Comparison of ENCODE assay signal across 8 mouse cellular contexts in the genomic region with DNA sequence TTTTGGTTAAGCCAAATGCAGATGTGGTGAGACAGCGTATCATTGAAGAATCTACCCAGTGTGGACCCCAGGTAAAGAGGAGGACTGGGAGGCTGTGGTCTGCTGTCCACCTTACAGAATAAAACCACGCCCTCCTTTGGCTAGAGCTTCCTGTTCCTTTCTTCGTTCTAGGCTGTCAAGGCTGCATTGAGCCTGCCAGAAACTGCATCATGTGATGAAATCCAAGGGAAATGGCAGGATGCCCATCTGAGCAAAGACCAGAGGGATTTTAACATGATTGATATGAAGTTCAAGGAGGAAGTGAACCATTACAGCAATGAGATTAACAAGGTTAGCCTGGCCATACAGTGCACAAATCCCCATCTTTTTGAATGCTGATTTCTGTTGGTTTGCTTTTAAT. TPM values are rescaled to one million over a fixed set of nuclear protein-coding genes. Genes with fewer than 3 reads are reported as not detected.
DNase-seq lines count a peak whose midpoint lies in the region; ATAC-seq and TF ChIP-seq lines count a peak whose summit lies in the region.
"Had no signal": no experiment of that assay in that cellular context is flagged by ENCODE, and none has a peak within 500 bp of the region (broad histone marks: within the 10 kb centered on the region; RNA-seq: fewer than 3 reads in every experiment).

No protein-coding gene starts in this region.

- no peak overlapping the region for H3K4me2 ChIP-seq in liver, embryonic 12.5 days
- H3K4me2 ChIP-seq in forebrain, embryonic 15.5 days (replicated peaks) = no peak overlapping the region

- intact Hi-C loops in heart, postnatal 14 days (cut with DNase I) = no loop called here

- peak; percentile 98 for DNase-seq in liver, adult 2 months (ENCODE audit: extremely low read depth, low read depth, low spot score)
- DNase-seq in adrenal gland, postnatal 14 days = peak; percentile 95
- DNase-seq in heart, postnatal 14 days = peak; percentile 46 to 63
- DNase-seq in right cerebral cortex, adult 18-20 months = no peak

- no peaks in the 10 kb centered on the region for H3K9me3 ChIP-seq in liver, embryonic 12.5 days (replicated peaks)
- H3K9me3 ChIP-seq in forebrain, embryonic 15.5 days = no peaks in the 10 kb centered on the region

- TF ChIP-seq POLR2A in liver, adult 2 months (IDR thresholded peaks at IDR 0.05; ENCODE audit: extremely low read depth, insufficient read depth, low read length) = no peak

- no peak for ATAC-seq in liver, embryonic 12.5 days
- peak; percentile 71 for ATAC-seq in megakaryocyte, adult 5-6 weeks (ENCODE audit: poor library complexity, severe bottlenecking)
- no peak for ATAC-seq in forebrain, embryonic 15.5 days (replicated peaks)

- H3K9ac ChIP-seq in liver, adult 2 months (ENCODE audit: low read depth, low read length) = no peak overlapping the region
- no peak overlapping the region for H3K9ac ChIP-seq in liver, embryonic 12.5 days
- no peak overlapping the region for H3K9ac ChIP-seq in forebrain, embryonic 15.5 days (replicated peaks)

- H3K36me3 ChIP-seq in liver, adult 2 months (ENCODE audit: control insufficient read depth, insufficient read depth, low read length) = peaks cover 25% of the 10 kb centered on the region
- H3K36me3 ChIP-seq in liver, embryonic 12.5 days = peaks cover 93% of the 10 kb centered on the region
- peaks cover 17% of the 10 kb centered on the region for H3K36me3 ChIP-seq in forebrain, embryonic 15.5 days

- H3K79me2 ChIP-seq in liver, adult 2 months (ENCODE audit: control insufficient read depth, insufficient read depth, low read length) = no peaks in the 10 kb centered on the region

- H3K27me3 ChIP-seq in liver, adult 2 months (ENCODE audit: control insufficient read depth, insufficient read depth, low read length) = no peaks in the 10 kb centered on the region
- no peaks in the 10 kb centered on the region for H3K27me3 ChIP-seq in liver, embryonic 12.5 days (replicated peaks)
- H3K27me3 ChIP-seq in forebrain, embryonic 15.5 days = no peaks in the 10 kb centered on the region

- H3K4me1 ChIP-seq in liver, adult 2 months (ENCODE audit: control insufficient read depth, insufficient read depth, low read length) = peaks cover 8% of the 10 kb centered on the region
- no peaks in the 10 kb centered on the region for H3K4me1 ChIP-seq in liver, embryonic 12.5 days
- no peaks in the 10 kb centered on the region for H3K4me1 ChIP-seq in forebrain, embryonic 15.5 days

- WGBS in liver, adult 2 months = 28% methylated on average over 3 of the region's 3 CpGs
- WGBS in liver, embryonic 12.5 days (ENCODE audit: insufficient replicate concordance) = 65% methylated on average over 3 of the region's 3 CpGs
- 88% methylated on average over 3 of the region's 3 CpGs for WGBS in forebrain, embryonic 15.5 days

- no peak overlapping the region for H3K4me3 ChIP-seq in liver, adult 2 months (ENCODE audit: insufficient read depth, low read depth, low read length)
- H3K4me3 ChIP-seq in liver, embryonic 12.5 days = no peak overlapping the region
- no peak overlapping the region for H3K4me3 ChIP-seq in forebrain, embryonic 15.5 days
- H3K4me3 ChIP-seq: erythroblast, embryonic 14.5 days had no signal

- H3K27ac ChIP-seq in liver, adult 2 months (replicated peaks; ENCODE audit: insufficient read depth, low read depth, low read length) = peak overlapping the region; percentile 39; the same call in 1 of the 2 replicates
- no peak overlapping the region for H3K27ac ChIP-seq in liver, embryonic 12.5 days
- no peak overlapping the region for H3K27ac ChIP-seq in forebrain, embryonic 15.5 days (replicated peaks)

- TF ChIP-seq CTCF in liver, adult 2 months (IDR thresholded peaks at IDR 0.05; ENCODE audit: low read depth, low read length) = no peak

RNA-seq across cellular contexts. Expression of a gene that starts 41.7 kb away (rescaled TPM):
- 9.3 and 15.2 TPM in 2 replicates for total RNA-seq in liver, adult 2 months (2014; rRNA removed)
- polyA plus RNA-seq in liver, adult 2 months (2012; rRNA removed) = 6.4 and 8.6 TPM in 2 replicates
- polyA plus RNA-seq in liver, embryonic 12.5 days (2016; fragmentation: Nextera tagmentation; extraction: Ambion mirVana) = 30.9 and 33.0 TPM in 2 replicates
- 60.9 and 68.3 TPM in 2 replicates for total RNA-seq in adrenal gland, postnatal 14 days (2021)
- total RNA-seq in heart, postnatal 14 days (2021) = 10 to 100 TPM; 42.2 to 47.3 TPM
- total RNA-seq in megakaryocyte, adult 5-6 weeks (2015) = 17.3 and 20.6 TPM in 2 replicates
- total RNA-seq in megakaryocyte, adult 5-6 weeks (2017) = 32.2 and 52.7 TPM in 2 replicates
- 18.9 and 19.9 TPM in 2 replicates for polyA plus RNA-seq in forebrain, embryonic 15.5 days (2015; fragmentation: Nextera tagmentation; extraction: Ambion mirVana)

RNA-seq across cellular contexts. Expression of a gene that starts 42.0 kb away (rescaled TPM):
- total RNA-seq in liver, adult 2 months (2014; rRNA removed) = 48.4 and 58.9 TPM in 2 replicates
- 8.1 and 9.1 TPM in 2 replicates for polyA plus RNA-seq in liver, adult 2 months (2012; rRNA removed)
- 100 and 102 TPM in 2 replicates for polyA plus RNA-seq in liver, embryonic 12.5 days (2016; fragmentation: Nextera tagmentation; extraction: Ambion mirVana)
- 112 and 116 TPM in 2 replicates for total RNA-seq in adrenal gland, postnatal 14 days (2021)
- 100 to 1,000 TPM; 123 TPM for total RNA-seq in heart, postnatal 14 days (2021)
- 49.9 and 52.8 TPM in 2 replicates for total RNA-seq in megakaryocyte, adult 5-6 weeks (2015)
- total RNA-seq in megakaryocyte, adult 5-6 weeks (2017) = 63.1 and 72.9 TPM in 2 replicates
- polyA plus RNA-seq in forebrain, embryonic 15.5 days (2015; fragmentation: Nextera tagmentation; extraction: Ambion mirVana) = 90.4 and 98.1 TPM in 2 replicates
